Mouse (Mus musculus) CD4-positive helper T cell, adult 2 months (primary cell): Measurements from ENCODE around the gene Stxbp3.
"Not testable (repeated sequence)": the region's sequence is repeated elsewhere in the genome, so short reads cannot be mapped to it uniquely, and the experiment has no call there.

ENCODE experiments used
- DNase-seq: peaks from one replicate; pipeline ENCODE4 v3.0.0-alpha.2; 2012; ENCODE audit warnings: low read depth, missing footprints, low spot score

Stxbp3 gene

GRCm38 (mm10) chr3:108840000-108840715, at the start of gene Stxbp3:
Gene Stxbp3, minus strand, starts transcription at chr3:108840526.
- DNase-seq: peak; percentile 98

GRCm38 (mm10) chr3:108889908-108890307, 49.6 kb upstream of the Stxbp3 start, which contains the start of gene Fndc7:
Gene Fndc7, minus strand, starts transcription at chr3:108890008.
- no peak for DNase-seq

GRCm38 (mm10) chr3:108887618-108887975, 47.3 kb upstream of the Stxbp3 start:
- DNase-seq: no peak

GRCm38 (mm10) chr3:108886934-108887617, 46.8 kb upstream of the Stxbp3 start:
- no peak for DNase-seq

- peak; percentile 21 for DNase-seq
These were observed 45.6 kb upstream of the Stxbp3 start for GRCm38 (mm10) chr3:108885686-108886530.

GRCm38 (mm10) chr3:108884706-108885289, 44.5 kb upstream of the Stxbp3 start:
- no peak for DNase-seq

- no peak for DNase-seq
These were observed 42.7 kb upstream of the Stxbp3 start for GRCm38 (mm10) chr3:108883067-108883466.

GRCm38 (mm10) chr3:108881873-108882272, 41.5 kb upstream of the Stxbp3 start:
- not testable (repeated sequence) for DNase-seq

GRCm38 (mm10) chr3:108880544-108881507, 40.5 kb upstream of the Stxbp3 start:
- DNase-seq: peak; percentile 81

GRCm38 (mm10) chr3:108879836-108880435, 39.6 kb upstream of the Stxbp3 start:
- DNase-seq: no peak

GRCm38 (mm10) chr3:108879129-108879528, 38.8 kb upstream of the Stxbp3 start:
- no peak for DNase-seq

- no peak for DNase-seq
These were observed 30.3 kb upstream of the Stxbp3 start for GRCm38 (mm10) chr3:108870631-108871030.

- no peak for DNase-seq
These were observed 27.1 kb upstream of the Stxbp3 start for GRCm38 (mm10) chr3:108867449-108867848.

- DNase-seq: peak; percentile 87
These were observed 25.4 kb upstream of the Stxbp3 start for GRCm38 (mm10) chr3:108865676-108866075.

- peak; percentile 8 for DNase-seq
These were observed 24.8 kb upstream of the Stxbp3 start for GRCm38 (mm10) chr3:108865129-108865528.

GRCm38 (mm10) chr3:108863091-108863490, 22.8 kb upstream of the Stxbp3 start:
- DNase-seq: no peak

- not testable (repeated sequence) for DNase-seq
These were observed 22.0 kb upstream of the Stxbp3 start for GRCm38 (mm10) chr3:108862282-108862681.

- DNase-seq: no peak
These were observed 20.5 kb upstream of the Stxbp3 start for GRCm38 (mm10) chr3:108860786-108861185.

- DNase-seq: no peak
These were observed 18.0 kb upstream of the Stxbp3 start for GRCm38 (mm10) chr3:108858231-108858770.

GRCm38 (mm10) chr3:108857714-108858113, 17.4 kb upstream of the Stxbp3 start:
- no peak for DNase-seq
